Mouse (Mus musculus) gastrocnemius, adult 2 months (tissue): Measurements from ENCODE around the gene Trim68. TPM values are rescaled to one million over a fixed set of nuclear protein-coding genes. Genes with fewer than 3 reads are reported as not detected.
"Not testable (repeated sequence)": the region's sequence is repeated elsewhere in the genome, so short reads cannot be mapped to it uniquely, and the experiment has no call there.

ENCODE experiments used
- DNase-seq: peaks from one replicate; pipeline ENCODE4 v3.0.0; 2022
- H3K27ac ChIP-seq: fragments of 200-600 bp; 2 replicates; pipeline ENCODE4 v1.8.1; 2022; ENCODE audit warnings: mild to moderate bottlenecking
- H3K4me3 ChIP-seq: fragments of 200-600 bp; 2 replicates; pipeline ENCODE4 v1.8.1; 2022; ENCODE audit warnings: mild to moderate bottlenecking, moderate library complexity
- CTCF ChIP-seq: fragments of 200-600 bp; IDR thresholded peaks from 2 replicates; pipeline ENCODE4 v1.8.1; 2022; ENCODE audit warnings: antibody characterized with exemption, mild to moderate bottlenecking, moderate library complexity
- intact Hi-C: fragments of 180-260 bp; cut with DNase I; formaldehyde crosslinking; loops from one replicate; pipeline ENCODE4 v1.15.1; 2025
- long read RNA-seq, 2 experiments: library from polyadenylated mRNA; stranded (forward); transcript quantifications; one replicate each; pipeline ENCODE4 v2.0.0; 2021
- total RNA-seq, 2 experiments: library from RNA; stranded (reverse); gene quantifications; 2 replicates each; pipeline ENCODE4 v1.2.3; 2021

Gene Trim68
- 1 to 10 TPM; 4.0 to 4.8 TPM for total RNA-seq
- long read RNA-seq, experiment 1, transcript Trim68-201 (7 exons, 2,388 nt) = major isoform, 8 of 9 reads
- long read RNA-seq, experiment 1, partial matches to known transcripts = 0 of 9 reads
- long read RNA-seq, experiment 1, other reads (novel, unspliced or antisense) = 1 of 9 reads
- long read RNA-seq, experiment 2, partial matches to known transcripts = 0 of 6 reads
- long read RNA-seq, experiment 2, other reads (novel, unspliced or antisense) = 2 of 6 reads

DNA sequence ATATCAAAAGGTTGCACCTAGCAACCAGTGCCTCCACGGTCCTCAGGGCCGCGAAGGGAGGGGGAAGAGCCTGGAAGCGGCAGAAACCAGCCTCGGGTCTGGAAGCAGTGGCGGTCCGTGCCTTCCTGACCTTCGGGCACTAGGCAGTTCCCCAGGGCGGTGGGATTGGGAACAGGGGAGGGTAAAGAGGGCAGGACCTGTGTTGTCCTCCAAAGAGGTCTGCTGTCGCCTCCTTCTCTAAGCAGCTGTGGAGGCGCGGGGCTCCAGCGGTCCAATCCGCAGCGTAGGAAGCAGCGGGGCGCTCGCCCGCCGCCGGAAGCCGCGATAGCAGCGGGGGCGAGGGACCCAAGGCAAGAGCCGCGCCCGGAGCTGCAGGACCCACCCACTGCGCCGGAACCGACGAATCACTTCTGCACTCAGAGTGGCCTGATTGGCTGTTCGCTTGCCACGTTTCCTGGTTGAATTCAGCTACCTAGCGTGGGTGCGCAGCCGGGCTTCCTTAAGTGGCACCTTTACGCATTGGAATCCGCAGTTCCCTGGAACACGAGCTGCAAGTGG, at the start of gene Trim68:
Gene Trim68, minus strand, starts transcription at position 384 of the 558 bp plus-strand sequence.
- DNase-seq = peak; percentile 94
- intact Hi-C loops = no loop called here
- Histone ChIP-seq H3K4me3 (peak within 1 kb of the TSS; percentile 75), H3K27ac (peak within 1 kb of the TSS; percentile 93)
- no peak for TF ChIP-seq CTCF

DNA sequence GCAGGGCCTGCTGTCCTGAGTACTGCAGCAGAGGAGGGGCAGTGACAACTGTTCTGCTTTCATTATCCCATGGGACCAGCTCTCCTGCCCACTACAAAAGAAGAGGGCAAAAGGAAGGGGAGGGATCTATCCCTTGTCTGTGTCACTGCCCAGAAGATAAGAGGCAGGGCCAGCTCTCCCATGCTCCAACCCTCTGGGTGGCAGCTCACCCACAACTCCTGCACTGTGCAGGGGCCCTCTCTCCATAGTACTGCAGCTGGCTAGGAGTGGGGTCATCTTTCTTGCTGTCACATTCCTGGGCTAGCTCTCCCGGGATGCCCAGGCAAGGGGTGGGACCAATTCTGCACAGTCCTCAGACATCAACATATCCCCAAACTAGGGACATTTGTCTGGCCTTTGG, 46.7 kb upstream of the Trim68 start:
- no peak overlapping the region for H3K27ac ChIP-seq
- no peak for DNase-seq
- no peak overlapping the region for H3K4me3 ChIP-seq
- no peak for TF ChIP-seq CTCF
- intact Hi-C loops = no loop called here

DNA sequence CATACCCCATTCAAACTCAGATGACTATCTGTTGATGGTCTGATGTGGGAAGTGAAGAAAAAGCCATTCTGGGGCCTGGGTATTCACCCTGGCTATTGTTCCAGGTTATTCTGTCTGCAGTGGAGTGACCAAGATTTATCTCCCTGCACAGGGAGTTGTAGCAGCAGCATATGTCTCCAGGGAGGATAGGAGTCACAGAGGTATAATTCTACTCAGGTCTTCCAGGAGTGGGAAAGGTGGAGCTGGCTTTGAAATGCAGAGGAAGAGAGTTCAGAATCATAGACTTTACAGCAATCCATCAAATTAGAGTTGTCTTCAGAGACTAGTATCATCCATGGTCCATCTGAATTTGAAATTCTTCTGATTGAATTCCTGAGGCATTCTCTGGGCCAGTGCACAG, 40.3 kb upstream of the Trim68 start, which contains the start of gene Olfr559:
Gene Olfr559, minus strand, starts transcription at position 101 of the 400 bp plus-strand sequence.
- no peak for DNase-seq
- H3K4me3 ChIP-seq = no peak within 1 kb of the TSS
- TF ChIP-seq CTCF = no peak
- intact Hi-C loops = no loop called here
- H3K27ac ChIP-seq = no peak within 1 kb of the TSS

DNA sequence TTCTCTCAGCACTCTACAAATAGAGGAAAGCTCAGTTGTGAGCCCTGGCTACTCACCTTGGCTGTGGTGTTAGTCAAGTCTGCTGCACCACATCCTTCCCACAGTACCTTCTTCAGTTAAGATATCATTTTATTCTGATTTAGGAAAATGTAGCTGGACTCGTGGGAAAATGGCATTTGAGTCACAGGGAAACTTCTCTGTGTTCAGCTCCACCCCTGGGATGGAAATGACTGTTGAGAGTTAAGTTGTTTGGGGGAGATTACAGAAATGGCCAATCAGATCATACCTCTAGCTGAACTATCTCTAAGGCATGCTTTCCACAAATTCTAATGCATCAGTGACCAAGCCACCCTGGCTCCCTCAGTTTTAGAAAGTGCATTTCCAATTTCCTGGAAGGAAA, 31.8 kb upstream of the Trim68 start, which contains the start of gene Olfr33:
Gene Olfr33, minus strand, starts transcription at position 101 of the 400 bp plus-strand sequence.
- intact Hi-C loops = no loop called here
- TF ChIP-seq CTCF = no peak
- DNase-seq = no peak
- Histone ChIP-seq H3K4me3 (no peak within 1 kb of the TSS), H3K27ac (no peak within 1 kb of the TSS)

DNA sequence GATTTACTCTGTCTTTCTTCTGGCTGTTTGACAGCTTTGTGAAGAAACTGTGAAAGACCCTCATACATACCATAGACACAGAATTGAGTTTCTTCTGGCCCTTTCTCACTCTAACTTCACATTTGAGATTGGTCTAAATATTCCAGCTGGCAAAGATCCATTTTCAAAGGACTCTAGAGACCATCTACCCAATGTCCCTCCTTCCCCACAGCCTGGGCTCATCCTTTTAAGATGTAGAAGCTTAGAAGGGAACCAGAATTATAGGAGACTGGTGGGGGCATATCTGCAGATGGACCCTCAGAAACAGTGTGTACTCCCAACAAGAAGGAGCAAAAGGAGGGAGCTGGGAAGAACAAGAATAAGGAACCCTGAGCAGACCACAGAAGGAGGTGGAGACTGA, 14.8 kb upstream of the Trim68 start, which contains the start of gene Olfr558:
Gene Olfr558, plus strand, starts transcription at position 301 of the 400 bp plus-strand sequence.
- no peak for DNase-seq
- intact Hi-C loops = no loop called here
- no peak for TF ChIP-seq CTCF
- Histone ChIP-seq H3K27ac (peak within 1 kb of the TSS; percentile 53; the same call in 1 of the 2 replicates), H3K4me3 (peak within 1 kb of the TSS; percentile 46)

DNA sequence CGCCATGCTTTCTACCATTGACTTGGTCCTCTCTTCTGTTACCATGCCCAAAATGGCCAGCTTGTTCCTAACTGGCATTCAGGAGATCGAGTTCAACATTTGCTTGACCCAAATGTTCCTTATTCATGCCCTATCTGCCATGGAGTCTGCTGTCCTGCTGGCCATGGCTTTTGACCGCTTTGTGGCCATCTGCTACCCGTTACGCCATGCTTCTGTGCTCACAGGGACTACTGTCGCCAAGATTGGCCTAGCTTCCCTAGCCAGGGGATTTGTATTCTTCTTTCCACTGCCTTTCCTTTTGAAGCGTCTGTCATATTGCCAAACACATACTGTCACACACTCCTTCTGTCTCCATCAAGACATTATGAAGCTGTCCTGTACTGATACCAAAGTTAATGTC, 11.3 kb upstream of the Trim68 start:
- intact Hi-C loops = no loop called here

DNA sequence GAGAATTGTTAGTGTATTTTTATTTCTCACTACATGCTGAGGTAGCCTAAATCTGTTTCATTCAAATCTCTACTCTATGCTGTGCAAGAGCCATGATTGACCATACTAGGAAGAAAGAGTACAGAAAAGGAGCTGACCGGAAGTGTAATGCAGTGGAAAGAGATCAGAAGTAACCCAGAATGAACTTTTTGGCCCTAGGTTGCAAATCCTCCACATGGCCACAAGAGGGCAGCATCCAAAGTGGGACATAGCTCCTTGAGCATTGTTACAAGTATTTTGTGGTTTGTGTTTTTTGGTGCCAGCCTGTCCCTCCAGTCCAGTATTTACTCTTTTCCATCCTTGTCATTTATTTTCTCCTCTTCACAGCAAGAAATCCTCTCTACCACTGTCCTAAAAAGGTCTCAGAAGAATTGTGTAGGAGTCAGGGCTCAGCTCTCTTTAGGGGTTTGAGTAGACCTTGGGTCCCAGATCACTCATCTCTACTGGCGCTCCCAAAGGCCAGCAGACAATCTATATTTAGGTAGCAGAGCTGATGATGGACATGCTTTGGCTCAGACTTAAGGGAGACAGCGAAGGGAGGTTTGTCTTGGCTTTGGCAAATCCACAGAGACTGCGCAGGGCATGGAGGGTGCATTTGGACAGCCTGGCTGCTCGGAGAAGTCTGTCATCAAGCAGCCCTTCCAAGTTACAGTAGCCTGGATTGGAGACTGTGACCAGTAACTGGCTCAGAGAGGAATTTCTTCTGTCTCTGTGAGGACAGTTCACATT, 8.4 kb upstream of the Trim68 start, which contains the start of gene Olfr557:
Gene Olfr557, plus strand, starts transcription at position 553 of the 768 bp plus-strand sequence.
- H3K27ac ChIP-seq = no peak within 1 kb of the TSS
- TF ChIP-seq CTCF = peak; percentile 78
- H3K4me3 ChIP-seq = no peak within 1 kb of the TSS
- no peak for DNase-seq
- intact Hi-C loops = no loop called here

More for the DNA sequence above, 11.3 kb upstream of the Trim68 start:
- DNase-seq = no peak
- TF ChIP-seq CTCF = no peak
- Histone ChIP-seq H3K27ac (no peak overlapping the region), H3K4me3 (no peak overlapping the region)

DNA sequence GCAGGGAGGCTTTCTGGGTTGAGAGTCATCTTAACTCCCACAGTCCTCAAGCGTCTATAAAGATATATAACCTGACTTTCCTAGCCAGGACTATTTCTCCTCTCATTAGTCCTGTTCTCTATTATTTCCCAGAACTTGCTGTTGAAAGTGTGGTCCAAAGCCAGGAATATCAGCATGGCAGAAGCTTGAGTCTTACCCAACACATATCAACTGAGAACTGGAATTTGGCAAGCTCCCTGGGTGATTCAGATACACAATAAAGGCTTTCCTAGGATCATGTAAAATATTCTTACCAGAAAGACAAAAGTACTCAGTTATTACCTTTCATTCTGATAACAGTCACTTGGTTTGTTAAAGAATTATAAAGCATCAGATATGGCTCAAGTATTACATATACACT, 5.2 kb downstream of the Trim68 start:
- Histone ChIP-seq H3K4me3 (no peak overlapping the region), H3K27ac (no peak overlapping the region)
- no peak for TF ChIP-seq CTCF
- DNase-seq = no peak
- intact Hi-C loops = no loop called here

DNA sequence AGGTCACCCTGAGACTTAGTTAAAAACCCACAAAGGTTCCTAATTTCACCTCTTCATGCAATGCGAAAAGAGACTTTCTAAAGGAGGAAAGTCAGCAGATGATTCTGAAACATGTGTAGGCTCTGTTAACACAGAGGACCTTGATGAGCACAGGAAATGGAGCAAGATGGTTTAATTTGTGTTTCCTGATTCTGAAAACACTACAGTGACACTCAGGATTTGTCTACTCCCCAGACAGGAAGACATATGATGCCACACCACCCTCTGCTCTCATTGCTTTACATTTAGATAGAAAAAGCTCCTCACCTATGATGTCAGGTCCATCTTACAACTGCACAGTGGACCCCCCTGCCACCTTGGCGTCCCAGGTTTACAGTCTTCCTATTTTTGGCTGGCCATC, 10.9 kb downstream of the Trim68 start:
- no peak for DNase-seq
- intact Hi-C loops = no loop called here
- Histone ChIP-seq H3K4me3 (no peak overlapping the region), H3K27ac (no peak overlapping the region)
- TF ChIP-seq CTCF = no peak

DNA sequence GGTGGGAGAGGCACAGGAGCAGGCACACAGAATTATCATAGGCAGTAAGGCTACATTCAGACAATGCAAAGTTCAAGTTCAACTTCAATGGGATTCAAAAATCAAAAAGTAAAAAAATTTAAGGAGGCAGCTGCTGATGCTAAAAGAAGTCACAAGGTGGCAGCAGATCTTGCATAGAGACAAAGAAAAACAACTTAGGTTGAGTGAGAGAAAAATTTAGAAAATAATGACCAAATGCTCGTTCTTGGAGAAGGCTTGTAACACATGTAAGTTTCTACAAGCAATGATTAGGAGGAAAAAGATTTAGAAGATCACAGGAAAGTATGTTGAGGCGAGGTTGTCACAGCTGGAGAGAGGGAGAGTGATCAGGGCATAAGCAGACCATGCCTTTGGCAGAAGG, 21.7 kb downstream of the Trim68 start:
- H3K4me3 ChIP-seq = no peak overlapping the region
- intact Hi-C loops = loop anchor here (5.0 kb wide), 1 partner anchor 252 kb away; the partner anchor contains the start of gene Olfr571
- no peak overlapping the region for H3K27ac ChIP-seq
- DNase-seq = no peak
- TF ChIP-seq CTCF = peak; percentile 61

DNA sequence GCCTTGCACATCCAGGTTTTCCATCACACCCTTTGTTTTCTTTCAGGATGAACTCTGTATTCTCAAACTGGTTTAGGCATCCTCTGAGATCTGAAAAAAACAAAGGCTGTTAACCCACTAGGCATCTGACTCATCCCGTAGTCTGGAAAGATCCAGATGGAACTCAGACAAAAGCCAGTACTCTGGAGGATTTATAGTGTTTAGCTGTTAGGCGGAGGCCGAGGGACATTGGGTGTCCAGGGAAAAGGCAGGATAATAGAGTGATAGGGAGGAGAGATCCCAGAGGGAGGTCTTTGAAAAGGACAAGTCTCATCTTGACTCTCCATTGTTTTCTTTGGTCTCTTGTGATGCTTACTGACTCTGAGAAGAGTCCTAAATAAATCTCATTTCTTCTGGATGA, 22.5 kb downstream of the Trim68 start, which contains the start of gene Olfr556:
Gene Olfr556, plus strand, starts transcription at position 301 of the 400 bp plus-strand sequence.
- no peak for DNase-seq
- no peak within 1 kb of the TSS for H3K27ac ChIP-seq
- intact Hi-C loops = no loop called here
- no peak within 1 kb of the TSS for H3K4me3 ChIP-seq
- TF ChIP-seq CTCF = no peak

DNA sequence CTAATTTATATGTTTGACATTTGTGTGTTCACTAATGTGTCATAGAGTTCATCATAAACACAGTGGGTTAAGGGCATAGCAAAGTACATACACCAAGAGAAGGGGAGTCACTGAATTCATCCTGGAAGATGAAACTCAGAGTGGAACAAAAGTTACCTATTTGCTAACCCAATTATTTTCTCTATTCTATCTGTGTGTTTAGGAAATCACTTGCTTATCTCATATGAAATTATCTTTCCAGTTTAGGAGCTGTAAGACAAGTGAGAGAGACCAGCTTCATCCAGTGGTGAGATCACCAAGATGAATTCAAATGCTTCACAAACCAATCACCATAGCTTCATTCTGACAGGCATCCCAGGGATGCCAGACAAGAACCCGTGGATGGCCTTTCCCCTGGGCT, 28.6 kb downstream of the Trim68 start, which contains the start of gene Olfr555:
Gene Olfr555, plus strand, starts transcription at position 301 of the 400 bp plus-strand sequence.
- DNase-seq = no peak
- Histone ChIP-seq H3K27ac (no peak within 1 kb of the TSS), H3K4me3 (no peak within 1 kb of the TSS)
- intact Hi-C loops = no loop called here
- TF ChIP-seq CTCF = no peak

DNA sequence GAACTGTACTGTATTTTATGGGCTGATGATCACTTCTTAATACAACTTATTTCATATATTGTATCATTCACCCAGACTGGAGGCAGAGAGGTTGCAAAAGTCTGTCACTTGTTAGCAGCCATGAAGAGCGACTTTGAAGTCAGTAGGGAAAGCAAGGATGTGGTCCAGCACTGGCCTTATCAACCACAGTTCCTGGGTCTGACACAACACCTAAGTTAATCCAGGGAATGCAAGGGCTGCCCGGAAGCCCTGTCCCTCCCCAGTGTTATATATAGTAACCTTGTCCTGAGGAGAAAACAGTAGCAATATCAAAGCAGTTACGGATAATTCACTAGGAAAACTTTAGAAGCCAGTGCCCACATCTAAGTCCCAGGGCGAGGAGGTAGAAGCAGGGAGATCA, 42.2 kb downstream of the Trim68 start:
- H3K27ac ChIP-seq, DNase-seq, intact Hi-C loops, H3K4me3 ChIP-seq: not testable (repeated sequence)
